Mouse (Mus musculus): Measurements from ENCODE around the gene Rhobtb1. TPM values are rescaled to one million over a fixed set of nuclear protein-coding genes. Genes with fewer than 3 reads are reported as not detected.

The Rhobtb1 gene
- total RNA-seq, 2 experiments from 2014 or later: 18.5 to 18.8 TPM

DNA sequence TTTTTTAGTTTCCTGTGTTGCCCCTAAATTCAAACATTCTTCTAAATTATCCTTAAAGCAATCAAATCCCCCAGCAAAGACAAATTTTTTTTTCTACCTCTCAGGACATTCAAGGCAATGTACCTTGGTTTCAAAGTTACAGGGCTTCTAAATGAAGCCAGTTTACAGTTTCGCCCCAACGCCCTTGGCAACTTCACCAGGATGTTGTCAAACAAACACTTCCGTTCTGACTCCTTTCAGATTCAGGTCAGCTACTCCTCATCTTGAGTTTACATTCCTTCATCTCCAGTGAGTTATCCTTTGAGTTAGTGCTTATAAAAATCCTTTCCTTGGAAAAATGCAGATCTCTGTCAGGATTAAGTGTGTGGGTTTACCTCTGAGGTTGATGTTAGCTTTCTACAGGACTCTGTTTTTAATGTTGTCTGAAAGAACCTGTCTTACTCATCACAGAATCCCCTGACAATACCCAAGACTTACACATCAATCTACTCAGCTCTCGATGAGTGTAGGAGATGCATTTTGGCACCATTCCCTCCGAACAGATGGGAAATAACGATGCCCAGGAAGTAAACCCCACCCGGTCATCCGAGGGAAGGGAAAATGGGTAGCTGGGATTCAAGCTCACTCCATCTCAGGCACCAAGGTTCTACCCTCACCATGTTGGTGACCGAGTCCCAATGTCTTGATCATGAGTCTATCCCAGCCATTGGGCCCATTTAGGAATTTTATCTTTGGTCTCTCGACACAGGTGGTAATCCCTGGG lies 94.9 kb downstream of the Rhobtb1 start:
- no peak for DNase-seq (ENCODE audit: low spot score in 2 of 2)

DNA sequence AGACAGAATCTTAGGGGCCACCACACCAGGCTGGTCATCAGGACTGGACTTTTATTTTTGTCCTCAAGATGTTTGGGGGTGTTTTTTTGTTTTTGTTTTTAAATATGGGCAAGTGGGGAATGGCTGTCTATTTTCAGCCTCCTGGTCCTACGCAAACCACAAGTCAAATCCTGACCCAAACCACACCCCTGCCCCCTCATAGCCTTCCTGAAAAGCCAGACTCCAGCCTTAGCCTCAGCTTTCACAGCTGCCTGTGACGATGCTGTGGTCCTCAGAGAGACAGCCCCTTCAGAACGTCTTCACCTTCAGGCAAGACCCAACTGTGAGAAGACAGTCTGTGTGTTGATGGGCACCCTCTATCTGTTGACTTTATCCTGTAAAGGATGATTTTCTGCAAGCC lies 95.5 kb downstream of the Rhobtb1 start:
- DNase-seq (ENCODE audit: low spot score in 2 of 2): no peak

DNA sequence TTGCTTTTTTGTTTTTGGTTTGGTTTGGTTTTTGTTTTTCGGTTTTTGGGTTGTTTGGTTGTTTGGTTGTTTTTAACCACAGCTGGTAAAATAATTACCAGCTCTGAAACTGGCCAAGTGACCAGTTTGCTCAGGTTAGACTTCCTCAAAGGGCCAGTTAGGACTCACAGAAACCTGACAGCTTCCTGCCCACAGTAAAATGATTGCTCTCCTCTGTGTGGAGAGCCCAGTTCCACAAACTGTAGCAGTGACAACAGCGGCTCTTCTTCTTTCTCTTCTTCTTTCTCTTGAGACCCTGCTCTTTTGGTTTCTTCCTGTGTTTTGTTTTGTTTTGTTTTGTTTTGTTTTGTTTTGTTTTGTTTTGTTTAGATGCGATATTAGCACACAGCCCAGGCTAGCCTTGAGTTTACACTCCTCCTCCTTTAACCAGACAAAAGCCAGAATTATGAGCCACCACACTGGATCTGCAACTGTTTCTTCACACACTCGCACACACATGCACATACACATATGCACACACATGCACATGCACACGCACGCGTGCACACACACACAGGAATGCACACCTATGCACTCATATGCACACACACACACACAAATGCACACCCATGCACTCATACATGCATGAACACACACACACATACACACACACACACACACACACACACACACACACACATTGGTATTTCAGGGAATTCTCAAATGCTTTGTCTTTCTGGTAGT lies 96.2 kb downstream of the Rhobtb1 start:
- no peak for DNase-seq (ENCODE audit: low spot score in 2 of 2)

DNA sequence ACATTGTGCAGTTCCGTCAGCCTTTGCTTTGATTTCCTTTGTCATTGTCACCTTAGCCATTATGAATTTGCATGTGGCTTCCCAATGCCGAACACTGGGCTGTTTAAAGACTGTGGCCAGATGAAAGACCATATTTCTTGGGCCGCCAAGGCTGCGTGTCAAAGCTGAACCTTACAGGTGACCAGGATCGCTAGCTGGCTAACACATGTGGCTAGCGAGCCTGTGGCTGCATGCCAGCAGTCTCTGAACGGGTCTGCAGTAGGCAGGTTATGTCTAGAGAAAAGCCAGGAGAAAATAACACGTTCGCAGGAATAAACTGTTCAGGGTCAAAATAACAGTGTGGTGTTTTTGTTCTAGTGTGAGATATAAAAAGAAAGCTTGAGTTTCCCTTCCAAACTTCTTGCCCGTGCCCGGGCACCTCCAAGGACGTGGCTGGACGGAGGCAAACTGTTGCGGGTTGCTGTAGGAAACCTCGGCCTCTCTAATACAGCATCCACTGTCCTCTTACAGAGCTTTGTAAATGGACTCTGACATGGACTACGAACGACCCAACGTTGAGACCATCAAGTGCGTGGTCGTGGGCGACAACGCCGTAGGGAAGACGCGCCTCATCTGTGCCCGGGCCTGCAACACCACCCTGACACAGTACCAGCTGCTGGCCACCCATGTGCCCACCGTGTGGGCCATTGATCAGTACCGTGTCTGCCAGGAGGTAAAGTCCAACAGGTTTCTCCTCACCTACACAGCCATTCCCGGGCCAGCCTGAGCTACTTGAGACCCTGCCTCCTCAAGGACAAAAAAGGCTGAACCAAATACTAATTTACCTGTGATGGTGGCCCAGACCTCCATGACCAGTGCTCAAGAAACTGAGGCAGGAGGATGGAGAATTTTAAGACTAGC lies 97.3 kb downstream of the Rhobtb1 start:
- no peak for DNase-seq (ENCODE audit: low spot score in 2 of 2)

DNA sequence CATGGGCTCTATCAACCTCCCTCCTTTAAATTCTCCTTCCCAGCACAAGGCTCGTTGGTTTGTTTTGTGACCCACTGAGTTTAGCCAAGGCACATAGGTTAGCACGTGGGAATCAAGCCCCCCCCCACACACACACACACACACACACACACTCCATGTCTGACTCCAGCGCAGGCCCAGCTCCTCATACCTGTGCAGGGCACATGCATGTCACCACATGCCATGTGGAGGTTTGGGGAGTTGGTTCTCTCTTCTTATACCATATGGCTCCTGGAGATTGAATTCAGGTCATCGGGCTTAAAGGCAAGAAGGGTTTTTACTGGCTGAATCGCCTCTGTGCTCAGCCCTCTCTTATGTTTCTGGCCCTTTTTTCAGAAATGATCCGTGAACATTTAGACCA lies 100.0 kb downstream of the Rhobtb1 start:
- DNase-seq (ENCODE audit: low spot score in 2 of 2): no peak

DNA sequence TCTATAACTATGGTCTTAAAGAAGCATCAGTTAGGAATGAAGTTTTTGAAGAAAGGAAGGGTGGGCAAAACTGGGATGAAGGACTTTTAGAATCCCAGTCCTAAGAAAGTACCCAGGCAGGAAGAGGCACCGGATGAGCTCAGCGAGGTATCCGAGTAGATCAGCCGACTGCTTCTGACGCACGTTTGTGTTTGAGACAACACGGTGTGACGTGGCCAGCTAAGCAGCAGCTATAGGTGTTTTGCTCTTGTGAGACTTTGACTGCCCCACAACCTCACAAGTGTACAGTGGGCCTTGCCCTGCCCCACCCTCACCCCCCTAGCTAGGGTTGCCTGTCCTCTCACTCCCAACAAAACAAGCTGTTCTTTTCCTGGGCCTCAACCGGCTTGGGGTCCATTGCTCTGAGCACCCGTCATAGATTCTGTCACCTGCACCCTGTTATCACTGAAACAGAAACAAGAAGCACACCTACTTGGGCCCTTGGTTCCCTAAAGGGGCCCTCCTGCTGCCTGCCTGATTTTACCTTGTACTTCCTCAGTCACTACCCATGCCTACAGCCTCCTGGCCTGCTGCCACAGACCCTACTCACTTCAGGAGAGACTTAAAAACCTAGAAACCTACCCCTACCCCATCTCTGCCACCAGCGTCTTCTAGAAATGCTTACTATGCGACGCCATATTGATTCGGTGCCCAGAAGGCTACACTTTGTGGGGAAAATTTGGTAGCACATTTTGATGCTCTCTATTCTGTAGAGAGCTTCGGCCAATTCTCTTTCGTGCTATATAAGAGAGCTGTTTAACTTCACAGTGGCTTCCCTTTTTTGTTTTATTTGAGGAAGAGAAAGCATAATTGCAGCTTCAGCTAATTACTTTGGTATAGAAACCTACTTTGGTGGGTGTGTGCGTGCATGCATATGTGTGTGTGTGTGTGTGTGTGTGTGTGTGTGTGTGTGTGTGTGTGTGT lies 101.2 kb downstream of the Rhobtb1 start:
- DNase-seq (ENCODE audit: low spot score in 2 of 2): no peak

DNA sequence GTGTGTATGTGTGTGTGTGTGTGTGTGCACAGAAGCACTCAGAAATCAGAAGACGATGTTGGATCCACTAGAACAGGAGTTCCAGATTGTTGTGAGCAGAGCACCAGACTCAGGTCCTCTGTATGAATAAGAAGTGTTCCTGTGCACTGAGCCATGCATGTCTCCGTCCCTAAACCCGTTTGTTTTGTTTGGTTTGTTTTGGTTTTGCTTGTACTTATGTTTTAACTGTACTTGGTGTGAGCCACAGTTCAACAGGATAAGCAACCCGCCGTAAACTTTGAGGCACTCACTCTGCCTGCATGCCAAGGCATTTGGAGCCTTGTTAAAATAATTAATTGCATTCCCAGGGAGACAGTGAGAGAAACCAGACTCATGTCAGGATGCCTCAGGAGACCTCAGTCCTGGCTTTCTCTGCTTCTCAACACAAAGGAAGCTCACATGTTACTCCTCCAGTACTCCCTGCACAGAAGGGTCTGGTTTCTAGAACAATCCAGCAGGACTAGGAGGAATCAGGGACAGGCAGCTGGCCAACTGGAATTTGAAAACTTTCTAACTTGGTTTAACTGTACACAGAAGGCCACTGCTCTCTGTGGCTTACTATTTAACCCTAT lies 101.9 kb downstream of the Rhobtb1 start:
- no peak for DNase-seq (ENCODE audit: low spot score in 2 of 2)

DNA sequence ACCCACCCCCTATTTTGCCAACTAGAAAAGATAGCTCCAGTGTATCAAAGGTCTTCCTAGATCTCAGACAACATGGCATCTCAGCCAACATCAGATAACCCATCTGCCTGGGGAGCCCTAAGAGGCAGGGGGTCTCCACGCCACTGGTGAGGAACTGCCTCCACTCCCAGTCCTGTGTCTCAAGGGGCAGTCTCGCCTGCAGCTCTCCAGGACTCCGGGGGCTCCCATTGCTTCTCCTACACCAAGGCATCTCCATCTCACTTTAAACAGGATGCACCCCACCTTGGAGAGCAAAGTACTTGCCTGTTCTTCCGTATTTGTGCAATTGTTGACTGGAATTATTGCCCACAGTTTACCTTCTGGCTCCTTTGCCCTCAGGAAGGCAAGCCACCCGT lies 102.4 kb downstream of the Rhobtb1 start:
- no peak for DNase-seq (ENCODE audit: low spot score in 2 of 2)

DNA sequence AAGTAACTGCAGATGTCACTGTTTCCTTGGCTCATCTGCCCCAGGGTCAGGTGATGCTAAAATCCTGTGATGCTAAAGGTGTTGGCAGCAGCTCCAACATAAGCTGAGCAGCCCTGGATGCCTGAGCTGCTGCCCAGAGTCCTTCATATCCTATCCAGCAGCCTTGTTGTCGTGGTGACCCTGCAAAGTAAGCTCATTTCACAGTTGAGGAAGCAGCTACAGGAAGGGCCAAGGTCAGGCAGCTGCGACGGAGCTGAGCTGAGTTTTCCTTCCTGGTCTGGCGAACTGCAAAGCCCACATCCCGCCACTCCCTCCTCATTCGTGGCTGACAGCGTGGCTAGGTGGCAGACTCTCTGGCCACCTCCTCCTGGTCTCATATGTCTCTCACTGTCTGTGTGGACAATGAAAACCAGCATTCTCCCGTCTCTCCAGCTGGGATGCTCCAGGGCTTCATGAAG lies 103.2 kb downstream of the Rhobtb1 start:
- no peak for DNase-seq (ENCODE audit: low spot score in 2 of 2)

DNA sequence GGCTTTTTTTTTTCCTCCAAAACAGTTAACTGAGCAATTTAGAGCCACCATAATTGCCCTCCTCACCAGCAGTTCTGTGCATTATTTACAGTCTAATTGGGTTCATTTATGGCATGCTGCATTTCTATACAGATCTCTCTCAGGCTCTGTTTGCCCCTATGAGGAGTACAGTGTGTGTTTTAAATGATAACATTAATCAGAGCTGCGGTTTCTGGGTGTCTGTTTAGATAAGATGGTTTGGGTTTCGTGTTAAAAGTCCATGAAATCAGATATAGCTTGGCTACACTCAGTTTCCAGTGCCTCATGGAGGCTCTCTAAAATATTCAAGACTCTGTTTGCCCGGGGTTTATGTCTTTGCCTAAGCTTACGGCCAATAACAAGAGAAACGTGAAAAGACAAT lies 104.4 kb downstream of the Rhobtb1 start:
- no peak for DNase-seq (ENCODE audit: low spot score in 2 of 2)

DNA sequence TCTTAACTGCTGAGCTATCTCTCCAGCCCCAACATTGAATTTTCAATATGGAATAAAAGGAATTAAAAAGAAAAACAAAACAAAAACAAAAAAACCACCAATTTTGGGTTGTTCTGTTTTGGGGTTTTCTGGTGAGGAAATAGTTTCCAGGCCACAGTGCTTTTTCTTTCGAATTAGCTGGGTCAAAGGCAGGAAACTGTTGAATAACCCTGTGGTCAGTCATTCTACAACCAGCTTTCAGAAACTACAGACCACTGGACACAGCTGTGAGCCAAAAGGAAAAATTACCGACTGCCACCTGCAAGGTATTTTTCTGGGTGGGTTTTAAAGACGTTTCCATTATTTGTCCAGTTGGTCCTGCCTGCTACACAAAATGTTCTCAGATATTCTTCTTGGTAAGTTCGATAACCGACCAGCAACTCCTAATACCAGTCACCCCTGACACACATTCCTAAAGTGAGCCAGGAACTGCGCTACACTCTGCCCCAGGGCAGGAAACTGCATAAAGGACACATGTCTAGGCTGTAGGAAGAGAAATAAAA lies 106.4 kb downstream of the Rhobtb1 start:
- no peak for DNase-seq (ENCODE audit: low spot score in 2 of 2)

DNA sequence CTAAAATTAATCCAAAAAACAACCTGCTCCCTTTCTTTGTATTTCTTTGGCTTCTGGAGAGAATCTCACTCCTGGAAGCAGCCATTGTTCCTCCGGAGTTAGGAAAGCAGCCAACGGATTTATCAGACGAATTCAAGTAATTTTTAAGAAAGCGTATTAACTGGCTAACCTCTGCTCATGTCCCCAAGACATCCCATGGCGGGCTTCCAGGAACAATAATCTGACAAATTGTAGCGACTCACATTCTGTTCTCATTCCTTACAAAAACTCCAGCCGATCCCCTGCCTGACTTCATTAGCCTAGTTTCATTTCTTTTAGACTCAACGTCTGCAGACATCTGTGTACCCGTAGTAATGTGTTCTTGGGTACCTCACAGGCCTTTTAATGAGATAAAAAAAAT lies 107.4 kb downstream of the Rhobtb1 start:
- no peak for DNase-seq (ENCODE audit: low spot score in 2 of 2)

DNA sequence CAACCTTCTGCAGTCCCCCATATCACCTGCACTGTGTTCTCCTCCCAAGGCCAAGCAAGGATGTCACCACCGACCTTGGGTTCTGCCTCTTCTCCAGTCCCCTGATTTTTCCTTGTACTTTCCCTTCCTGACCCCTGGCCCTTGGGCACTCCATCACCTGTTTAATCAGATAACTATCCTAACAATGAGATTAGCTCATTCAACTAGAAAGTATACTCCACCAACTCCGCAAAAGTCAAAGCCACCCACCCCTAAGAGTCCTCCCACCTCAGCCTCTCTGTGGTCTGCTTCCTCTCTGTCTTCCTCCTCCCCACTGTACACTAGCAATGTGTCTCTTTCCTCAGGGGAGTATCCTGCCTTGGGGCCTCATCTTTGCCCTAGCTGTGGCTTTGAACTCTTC lies 107.9 kb downstream of the Rhobtb1 start:
- DNase-seq (ENCODE audit: low spot score in 2 of 2): no peak

DNA sequence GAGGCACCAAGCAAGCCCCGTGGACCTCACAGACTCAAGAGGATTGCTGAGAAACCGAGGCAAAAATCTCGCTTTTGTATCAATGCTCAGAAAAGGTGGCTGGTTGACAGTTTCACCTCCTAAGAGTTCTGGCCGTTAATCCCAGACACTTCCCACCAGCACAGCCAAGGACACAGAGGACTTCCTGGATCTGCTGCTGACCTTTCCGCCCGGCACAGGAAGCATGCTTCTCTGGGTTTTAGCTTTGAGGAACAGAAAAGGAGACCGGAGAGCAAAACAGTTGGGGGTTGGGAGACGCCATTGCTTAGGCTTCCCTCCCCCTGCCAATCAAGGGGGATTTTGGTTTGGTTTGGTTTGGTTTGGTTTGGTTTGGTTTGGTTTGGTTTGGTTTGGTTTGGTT lies 108.7 kb downstream of the Rhobtb1 start:
- DNase-seq (ENCODE audit: low spot score in 2 of 2): no peak

DNA sequence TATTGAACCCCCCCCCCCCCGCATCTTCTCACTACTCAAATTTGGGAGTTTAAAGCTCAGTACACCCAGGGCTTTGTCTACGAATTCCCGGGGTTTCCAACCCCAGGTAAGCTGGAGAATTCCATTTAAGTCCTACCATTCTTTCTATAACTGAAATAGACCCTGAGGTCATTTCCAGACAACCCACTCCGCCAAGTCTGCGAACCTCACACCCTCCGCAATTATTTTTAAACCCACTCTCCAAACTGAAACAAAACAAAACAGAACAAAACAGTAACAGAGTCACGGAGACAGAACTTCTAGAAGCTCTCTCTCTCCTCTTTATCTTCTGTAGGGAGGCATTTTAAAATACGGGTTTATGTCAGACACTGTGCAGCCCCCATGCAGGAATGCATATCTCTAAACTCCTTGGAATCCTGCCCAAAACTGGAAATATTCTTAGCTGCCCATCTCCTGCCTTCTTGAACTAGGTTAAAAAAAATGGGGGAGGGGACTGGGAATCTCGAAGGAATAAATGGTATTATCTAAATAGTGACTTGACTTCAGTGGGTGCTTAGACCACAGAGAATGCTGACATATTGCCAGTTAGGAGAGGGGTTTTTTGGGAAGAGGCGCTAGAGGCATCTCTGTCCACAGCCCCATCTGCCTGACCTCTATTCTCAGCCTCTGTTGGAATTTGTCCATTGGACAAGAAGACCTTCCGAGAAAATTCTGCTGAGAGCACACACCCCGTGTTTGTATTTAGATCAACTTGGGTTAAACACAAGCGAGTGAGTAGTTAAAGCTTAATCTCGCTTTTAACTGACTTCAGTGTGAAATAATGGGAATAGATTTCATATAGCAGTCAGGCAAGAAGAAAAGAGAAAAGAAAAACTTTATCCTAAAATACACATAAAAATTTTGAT lies 111.9 kb downstream of the Rhobtb1 start:
- no peak for DNase-seq (ENCODE audit: low spot score in 2 of 2)

DNA sequence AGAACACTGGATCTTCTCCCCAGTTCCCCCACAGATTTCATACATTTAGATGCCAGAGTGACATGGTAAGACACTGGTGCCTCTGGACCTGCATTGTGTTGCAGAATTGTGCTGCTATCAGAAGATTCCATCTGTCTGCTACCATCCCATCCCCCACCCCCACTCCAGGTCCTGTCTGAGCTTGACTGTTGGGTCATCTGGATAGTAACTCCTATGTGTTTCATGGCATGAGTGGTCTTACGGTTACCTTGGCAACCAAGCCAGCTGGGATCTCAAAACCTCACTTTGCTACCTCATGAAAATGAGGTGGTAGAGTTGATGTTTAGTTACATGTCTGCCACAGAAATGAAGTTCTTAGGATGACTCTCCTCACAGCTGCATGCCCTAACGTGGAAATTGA lies 112.7 kb downstream of the Rhobtb1 start:
- DNase-seq (ENCODE audit: low spot score in 2 of 2): no peak

DNA sequence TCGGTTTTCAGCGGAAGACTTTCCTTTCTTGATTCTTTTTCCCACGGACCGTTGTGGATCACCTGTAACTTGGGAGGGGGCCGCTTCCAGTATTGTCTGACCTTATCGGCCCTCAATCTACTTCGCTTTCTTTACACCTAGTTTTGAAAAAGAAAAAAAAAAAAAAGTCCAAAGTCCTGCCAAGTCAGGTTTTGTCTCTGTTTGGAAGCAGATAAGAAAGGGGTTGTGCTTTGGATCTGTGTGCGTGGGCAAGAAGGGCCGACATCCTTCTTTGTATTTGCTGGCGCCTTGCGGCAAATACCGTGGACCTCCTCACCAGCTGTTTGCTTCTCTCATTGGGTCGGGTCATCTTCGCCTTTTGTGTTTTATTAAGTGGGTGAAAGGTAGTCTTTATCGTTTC lies 114.2 kb downstream of the Rhobtb1 start:
- DNase-seq (ENCODE audit: low spot score in 2 of 2): no peak

DNA sequence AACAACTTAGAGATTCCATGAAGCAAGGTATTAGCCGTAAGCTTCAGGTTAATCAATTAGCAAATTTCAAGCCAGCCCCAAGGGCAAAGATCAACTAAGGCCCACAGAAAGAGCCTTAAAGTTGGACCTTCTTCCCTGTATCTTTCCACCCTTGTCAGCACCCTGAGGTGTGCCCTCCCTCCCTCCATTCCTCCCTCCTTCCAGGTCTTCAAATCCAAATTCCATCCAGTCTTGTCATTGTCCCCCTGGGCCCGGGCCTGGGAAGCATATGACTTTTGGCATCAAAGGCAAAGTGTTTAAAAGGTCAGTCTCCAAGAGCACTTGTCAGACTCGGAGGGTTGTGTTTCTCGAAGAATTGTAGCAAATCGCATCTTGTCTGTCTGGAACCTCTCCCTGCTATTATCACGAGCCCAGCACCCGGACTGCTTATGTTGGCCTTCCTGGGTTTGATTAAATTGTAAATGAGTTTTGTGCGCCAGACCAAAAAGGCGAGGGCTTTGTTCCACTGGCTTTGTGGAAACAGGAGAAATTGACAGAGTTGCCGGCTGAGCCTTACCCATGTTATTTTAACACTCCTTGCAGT lies 116.9 kb downstream of the Rhobtb1 start:
- DNase-seq (ENCODE audit: low spot score in 2 of 2): no peak
